Mouse (Mus musculus) Muller cell, postnatal 12 days (primary cell): ENCODE measurements around the gene Pfn3.
"Not testable (repeated sequence)": the region's sequence is repeated elsewhere in the genome, so short reads cannot be mapped to it uniquely, and the experiment has no call there.

Source experiments
- DNase-seq: peaks from one replicate; pipeline ENCODE4 v3.0.0-alpha.2; 2015; ENCODE audit errors: inconsistent ontology term

Pfn3 gene

GRCm38 (mm10) chr13:55414743-55415380 lies at the start of gene Pfn3:
Gene Pfn3, minus strand, starts transcription at chr13:55415232.
- DNase-seq = peak; percentile 37

GRCm38 (mm10) chr13:55464027-55464884 lies 49.2 kb upstream of the Pfn3 start, which contains the start of gene Prr7:
Gene Prr7, plus strand, starts transcription at chr13:55464267.
- DNase-seq = peak; percentile 86

GRCm38 (mm10) chr13:55463399-55464026 lies 48.5 kb upstream of the Pfn3 start:
- DNase-seq = no peak

GRCm38 (mm10) chr13:55462965-55463364 lies 47.9 kb upstream of the Pfn3 start:
- no peak for DNase-seq

DNA sequence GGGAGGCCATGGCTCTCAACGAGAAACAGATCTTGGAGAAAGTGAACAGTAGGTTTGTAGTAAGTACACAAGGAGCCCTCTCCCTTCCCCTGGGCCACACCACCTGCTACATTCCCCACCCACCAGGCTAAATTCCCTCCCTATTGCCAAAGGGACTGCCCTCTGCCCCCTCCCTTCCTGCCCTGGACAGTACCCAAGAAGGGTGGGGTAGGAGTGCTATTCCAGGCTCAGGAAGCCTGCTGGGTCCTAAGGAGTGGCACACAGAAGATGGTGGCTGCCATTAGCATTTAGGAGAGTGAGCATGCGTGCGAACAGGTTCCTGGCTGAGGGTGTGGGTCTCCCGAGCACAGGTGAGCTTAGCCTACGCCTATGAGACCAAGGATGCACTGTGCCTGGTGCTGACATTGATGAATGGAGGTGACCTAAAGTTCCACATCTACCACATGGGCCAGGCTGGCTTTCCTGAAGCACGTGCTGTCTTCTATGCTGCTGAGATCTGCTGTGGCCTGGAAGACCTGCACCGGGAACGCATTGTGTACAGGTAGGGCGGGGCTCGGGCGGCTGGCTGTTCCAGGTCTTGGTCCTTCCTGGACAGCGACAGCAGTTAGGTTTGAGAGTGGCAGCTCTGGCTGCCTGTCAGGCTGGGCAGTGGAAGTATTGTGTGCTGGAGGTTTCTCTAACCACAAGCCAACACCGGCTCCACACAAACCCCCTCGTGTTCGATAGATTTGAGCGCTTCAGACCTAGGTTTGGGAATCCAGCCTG lies 36.9 kb upstream of the Pfn3 start:
- no peak for DNase-seq

GRCm38 (mm10) chr13:55451296-55451695 lies 36.3 kb upstream of the Pfn3 start:
- DNase-seq = no peak

- peak; percentile 95 for DNase-seq
Observed at GRCm38 (mm10) chr13:55450511-55450980, 35.5 kb upstream of the Pfn3 start.

DNA sequence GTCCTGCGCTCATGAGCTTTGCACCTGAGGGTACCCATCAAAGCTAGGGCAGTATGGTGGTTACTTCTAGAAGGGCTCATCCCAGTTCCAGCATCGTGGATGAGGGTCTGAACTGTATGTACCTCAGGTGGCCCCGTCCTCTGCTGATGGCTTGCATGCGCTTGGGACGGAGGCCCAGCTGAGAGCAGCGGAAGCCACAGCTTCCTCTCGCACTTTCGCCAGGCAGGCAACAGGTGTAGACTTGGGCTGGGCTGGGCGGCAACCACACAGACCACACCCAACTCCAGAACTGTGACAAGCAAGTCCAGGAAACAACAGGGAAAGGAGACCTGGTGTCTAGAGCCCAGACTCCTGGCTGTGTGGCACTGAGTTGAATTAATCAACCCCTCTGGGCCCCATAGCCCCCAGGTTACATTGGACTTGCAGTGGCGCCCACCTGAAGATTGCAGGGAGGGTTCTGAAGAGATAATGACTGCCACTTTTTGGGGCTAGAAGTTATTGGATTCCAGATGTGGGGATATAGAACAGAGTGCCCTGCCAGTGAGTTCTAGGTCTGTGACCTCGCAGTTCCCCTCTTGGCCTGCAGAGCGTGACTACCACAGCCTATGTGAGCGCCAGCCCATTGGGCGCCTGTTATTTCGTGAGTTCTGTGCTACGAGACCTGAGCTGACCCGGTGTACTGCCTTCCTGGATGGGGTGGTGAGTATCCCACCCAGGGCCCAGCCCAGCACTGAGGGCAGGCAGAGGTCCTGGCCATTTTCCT lies 34.8 kb upstream of the Pfn3 start:
- no peak for DNase-seq

DNA sequence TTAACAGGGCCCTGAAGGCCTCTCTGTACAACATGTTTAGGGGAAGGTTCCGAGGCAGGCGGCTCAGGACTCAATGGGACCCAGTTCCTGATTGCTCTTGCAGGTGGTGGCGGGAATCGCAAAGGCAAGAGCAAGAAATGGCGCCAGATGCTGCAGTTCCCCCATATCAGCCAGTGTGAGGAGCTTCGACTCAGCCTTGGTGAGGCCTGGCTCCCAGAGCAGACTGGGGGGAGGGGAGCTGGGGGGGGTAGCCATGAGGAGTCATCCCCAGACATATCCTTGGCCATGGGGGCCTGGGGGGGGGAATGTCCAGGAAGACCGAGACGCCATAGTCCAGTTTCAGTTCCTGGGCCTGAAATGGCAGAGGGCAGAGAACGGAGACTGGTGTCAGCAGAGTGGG lies 34.2 kb upstream of the Pfn3 start:
- no peak for DNase-seq

DNA sequence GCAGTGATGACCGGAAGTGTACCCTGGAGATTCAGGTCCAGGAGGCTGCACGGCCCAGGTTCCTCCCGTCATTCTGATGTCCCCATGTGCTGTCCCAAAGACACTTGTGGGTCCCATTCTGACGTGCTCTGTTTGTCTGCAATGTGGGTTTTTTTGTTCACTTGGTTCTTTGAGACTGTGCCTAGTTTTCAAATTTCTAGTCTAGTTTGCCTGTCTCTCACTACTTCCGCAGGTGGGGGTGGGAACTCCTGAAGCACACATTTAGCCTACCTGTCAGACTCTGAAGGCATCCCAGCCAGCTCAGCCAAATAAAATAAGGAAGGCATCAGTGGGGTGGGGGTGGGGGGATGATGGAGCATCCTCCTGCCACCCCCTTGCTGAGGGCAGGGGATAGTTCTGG lies 33.1 kb upstream of the Pfn3 start:
- no peak for DNase-seq

DNA sequence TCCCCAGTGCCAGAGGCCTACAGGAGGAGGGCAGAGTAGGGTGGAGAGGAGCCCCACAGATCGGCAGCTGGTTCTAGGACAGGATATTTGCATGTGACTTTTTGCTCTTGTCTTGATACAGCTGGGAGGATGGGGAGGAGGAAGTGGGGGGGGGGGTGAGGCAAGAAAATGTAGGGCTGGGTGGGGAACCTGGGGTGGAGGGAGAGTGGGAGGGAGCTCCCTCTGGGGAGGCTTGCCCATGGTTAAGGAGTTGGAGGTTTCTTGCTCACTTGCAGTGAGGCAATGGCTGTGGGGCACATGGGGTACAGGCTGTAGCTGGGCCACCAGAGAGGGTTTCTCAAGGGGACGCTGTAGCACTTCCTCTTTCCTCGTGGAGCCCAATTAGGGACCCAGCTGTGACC lies 32.5 kb upstream of the Pfn3 start:
- DNase-seq = no peak

DNA sequence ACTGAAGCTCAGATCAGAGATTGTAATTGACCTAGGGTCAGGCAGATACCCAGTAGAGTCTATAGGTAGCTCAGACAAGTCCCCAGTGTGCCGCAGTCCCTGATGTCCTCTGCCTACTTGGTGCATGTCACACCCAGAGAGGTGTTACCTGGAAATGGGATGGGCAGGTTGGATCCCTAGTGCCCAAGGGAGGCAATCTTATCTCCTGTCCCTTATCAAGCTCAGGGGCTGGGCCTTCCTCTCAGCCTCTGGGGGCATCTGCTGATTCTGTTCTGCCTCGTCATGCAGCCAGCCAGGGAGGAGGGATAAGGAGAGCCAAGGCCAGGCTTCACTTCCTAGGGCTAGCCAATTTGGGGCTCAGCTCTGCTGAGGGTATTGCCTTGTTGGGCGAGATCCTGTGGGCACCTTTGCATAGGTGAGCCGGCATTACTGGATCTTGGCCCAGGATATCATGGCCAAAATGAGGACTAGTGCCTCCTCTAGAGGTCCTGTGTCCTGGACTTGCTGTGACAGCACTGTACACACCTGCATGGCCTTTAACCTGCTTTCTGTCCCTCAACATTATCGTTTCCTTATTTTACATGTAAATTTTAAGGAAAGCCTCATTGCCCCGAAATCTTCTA lies 31.6 kb upstream of the Pfn3 start:
- DNase-seq = no peak

- DNase-seq = no peak
Observed at GRCm38 (mm10) chr13:55445361-55446091, 30.5 kb upstream of the Pfn3 start.

GRCm38 (mm10) chr13:55444937-55445315 lies 29.9 kb upstream of the Pfn3 start, which contains the start of gene Grk6:
Gene Grk6, plus strand, starts transcription at chr13:55445072.
- DNase-seq = peak; percentile 100

DNA sequence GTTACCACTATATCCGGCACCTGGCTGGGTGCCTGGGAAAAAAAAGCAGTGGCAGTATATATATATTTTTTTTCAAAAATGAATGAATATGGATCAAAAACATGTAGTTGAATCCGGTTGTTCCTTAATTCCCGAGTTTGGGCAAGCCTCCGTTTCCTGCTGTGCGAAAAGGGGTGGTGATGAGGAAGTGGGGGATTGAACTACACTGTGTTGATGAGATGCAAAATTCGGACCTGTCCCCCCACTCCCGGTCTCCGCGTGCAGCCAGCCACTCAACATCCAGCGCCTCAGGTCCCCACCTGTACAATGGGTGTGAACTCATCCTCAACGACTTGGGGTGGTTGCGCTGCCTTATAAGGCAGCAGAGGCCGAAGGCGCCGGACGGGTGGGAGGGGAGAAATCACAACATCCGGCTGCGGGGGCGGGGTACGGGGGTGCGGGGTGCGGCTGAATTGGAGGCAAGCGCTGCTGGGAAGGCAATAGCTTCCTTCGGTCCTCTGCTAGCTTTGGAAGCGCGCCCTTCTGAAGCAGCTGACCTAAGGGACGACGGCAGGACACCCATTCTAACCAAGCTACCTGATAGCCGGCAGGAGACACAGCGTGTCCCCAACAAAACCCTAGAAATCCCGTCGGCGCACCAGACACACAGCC lies 29.4 kb upstream of the Pfn3 start:
- no peak for DNase-seq

- no peak for DNase-seq
Observed at GRCm38 (mm10) chr13:55443799-55444285, 28.8 kb upstream of the Pfn3 start.

- DNase-seq = not testable (repeated sequence)
Observed at GRCm38 (mm10) chr13:55437111-55437629, 22.1 kb upstream of the Pfn3 start.

GRCm38 (mm10) chr13:55431889-55432685 lies 17.1 kb upstream of the Pfn3 start:
- no peak for DNase-seq
